Mouse (Mus musculus) intestine, embryonic 16.5 days (tissue): Measurements from ENCODE around the gene Gm37240. TPM values are rescaled to one million over a fixed set of nuclear protein-coding genes. Genes with fewer than 3 reads are reported as not detected.
A peak's percentile ranks its signal among the peaks of the same experiment; 100 is the strongest.

Source experiments
- ATAC-seq: fragments of 200-750 bp; cut with Nextera tagmentation; 2 replicates; pipeline ENCODE4 v1.8.0; 2017; ENCODE audit warnings: moderate TSS enrichment, moderate library complexity
- H3K27ac ChIP-seq: fragments of 300-500 bp; sonication (generic); 2 replicates; pipeline ENCODE4 v1.5.1; 2014; ENCODE audit warnings: mild to moderate bottlenecking, low read length
- H3K27me3 ChIP-seq: fragments of 300-500 bp; sonication (generic); replicated peaks from 2 replicates; pipeline ENCODE4 v1.6.1; 2014; ENCODE audit warnings: low read length, control low read depth, mixed read lengths; ENCODE audit not compliant: control insufficient read depth, insufficient read depth
- H3K36me3 ChIP-seq: fragments of 300-500 bp; sonication (generic); 2 replicates; pipeline ENCODE4 v1.6.1; 2014; ENCODE audit warnings: low read length, control low read depth; ENCODE audit not compliant: control insufficient read depth, insufficient read depth
- H3K4me1 ChIP-seq: fragments of 300-500 bp; sonication (generic); 2 replicates; pipeline ENCODE4 v1.6.1; 2014; ENCODE audit warnings: low read length, control low read depth, mixed read lengths; ENCODE audit not compliant: control insufficient read depth, insufficient read depth
- H3K4me2 ChIP-seq: fragments of 300-500 bp; sonication (generic); 2 replicates; pipeline ENCODE4 v1.6.1; 2014; ENCODE audit warnings: low read depth, low read length, control low read depth
- H3K4me3 ChIP-seq: fragments of 300-500 bp; sonication (generic); 2 replicates; pipeline ENCODE4 v1.5.1; 2014; ENCODE audit warnings: mild to moderate bottlenecking, low read length
- H3K9ac ChIP-seq: fragments of 300-500 bp; sonication (generic); 2 replicates; pipeline ENCODE4 v1.6.1; 2014; ENCODE audit warnings: low read depth, low read length
- H3K9me3 ChIP-seq: fragments of 300-500 bp; sonication (generic); 2 replicates; pipeline ENCODE4 v1.6.1; 2016; ENCODE audit warnings: low read length, control low read depth; ENCODE audit not compliant: control insufficient read depth
- WGBS: fragments of 180-500 bp; shearing (Covaris S2); extraction: QIAGEN DNeasy Blood & Tissue Kit; methylation state at CpG from one replicate; pipeline ENCODE4 v1.1.7; 2014; 5-methylcytosine and 5-hydroxymethylcytosine counted together
- polyA plus RNA-seq: library from polyadenylated mRNA; unstranded; fragments of >200 nt; fragmentation: Nextera tagmentation; extraction: Ambion mirVana; gene quantifications from 2 replicates; pipeline ENCODE4 v1.2.1, GENCODE M21; 2015

Gm37240 gene
- polyA plus RNA-seq: 6.5 and 6.8 TPM in 2 replicates

GRCm38 (mm10) chr3:85887239-85887827, at the start of gene Gm37240, which contains the start of gene Glt28d2:
Gm37240 (minus strand) TSS chr3:85887518.
Glt28d2 (minus strand) TSS chr3:85887516.
- WGBS: under 1% methylated on average over 48 of the region's 48 CpGs
- Histone ChIP-seq H3K4me3 (peak within 1 kb of the TSS; percentile 63), H3K9me3 (no peaks in the 10 kb centered on the region), H3K9ac (peak within 1 kb of the TSS; percentile 74), H3K4me2 (peak within 1 kb of the TSS; percentile 93), H3K27ac (peak within 1 kb of the TSS; percentile 75), H3K27me3 (no peaks in the 10 kb centered on the region), H3K4me1 (peaks cover 10% of the 10 kb centered on the region), H3K36me3 (no peaks in the 10 kb centered on the region)
- ATAC-seq: peak; percentile 95

DNA sequence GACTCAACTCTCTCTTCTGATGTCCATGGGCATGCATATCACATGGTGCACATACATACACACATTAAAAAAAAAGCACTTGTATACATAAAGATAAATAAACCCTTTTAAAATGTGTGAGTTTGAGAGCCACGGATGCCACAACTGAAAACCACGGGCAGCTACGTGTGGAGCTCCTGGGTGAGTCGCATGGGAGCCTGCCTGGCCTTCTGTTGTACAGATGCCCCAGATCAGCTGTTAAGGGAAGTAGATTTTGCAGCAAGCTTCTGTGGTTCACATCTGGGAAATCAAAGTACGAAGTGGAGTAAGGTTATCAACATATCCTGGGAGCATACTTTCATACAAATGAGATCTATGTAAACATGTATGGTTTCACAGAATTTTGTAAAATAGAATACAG, 46.3 kb upstream of the Gm37240 start:
- H3K4me2 ChIP-seq: no peak overlapping the region
- no peak overlapping the region for H3K9ac ChIP-seq
- H3K4me3 ChIP-seq: no peak overlapping the region
- H3K4me1 ChIP-seq: no peaks in the 10 kb centered on the region
- H3K9me3 ChIP-seq: no peaks in the 10 kb centered on the region
- no peaks in the 10 kb centered on the region for H3K27me3 ChIP-seq
- 82% methylated on average over 5 of the region's 5 CpGs for WGBS
- no peak for ATAC-seq
- no peak overlapping the region for H3K27ac ChIP-seq
- H3K36me3 ChIP-seq: no peaks in the 10 kb centered on the region

DNA sequence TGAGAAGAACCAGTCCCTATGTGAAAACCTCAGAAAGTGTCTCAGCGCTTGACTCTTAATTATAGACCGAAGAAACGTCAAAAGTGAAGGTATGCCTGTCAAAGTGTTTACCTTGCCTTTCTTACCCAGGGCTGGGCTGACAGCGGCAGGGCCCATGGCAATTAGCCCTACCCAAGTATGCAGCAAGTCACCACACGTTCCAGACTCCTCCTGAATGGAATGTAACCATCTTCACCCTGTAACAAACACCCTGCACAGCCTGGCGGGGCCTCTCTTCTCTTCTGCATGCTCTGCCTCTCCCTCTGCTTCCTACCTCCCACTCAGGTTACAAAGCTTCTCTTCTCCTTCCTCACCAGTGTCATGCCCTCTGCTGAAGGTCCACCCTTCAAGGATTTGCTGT, 44.5 kb upstream of the Gm37240 start:
- Histone ChIP-seq H3K27me3 (no peaks in the 10 kb centered on the region), H3K9ac (no peak overlapping the region), H3K4me1 (no peaks in the 10 kb centered on the region), H3K9me3 (no peaks in the 10 kb centered on the region), H3K4me3 (no peak overlapping the region), H3K36me3 (no peaks in the 10 kb centered on the region), H3K4me2 (no peak overlapping the region), H3K27ac (no peak overlapping the region)
- ATAC-seq: no peak
- WGBS: 64% methylated on average over 6 of the region's 6 CpGs

DNA sequence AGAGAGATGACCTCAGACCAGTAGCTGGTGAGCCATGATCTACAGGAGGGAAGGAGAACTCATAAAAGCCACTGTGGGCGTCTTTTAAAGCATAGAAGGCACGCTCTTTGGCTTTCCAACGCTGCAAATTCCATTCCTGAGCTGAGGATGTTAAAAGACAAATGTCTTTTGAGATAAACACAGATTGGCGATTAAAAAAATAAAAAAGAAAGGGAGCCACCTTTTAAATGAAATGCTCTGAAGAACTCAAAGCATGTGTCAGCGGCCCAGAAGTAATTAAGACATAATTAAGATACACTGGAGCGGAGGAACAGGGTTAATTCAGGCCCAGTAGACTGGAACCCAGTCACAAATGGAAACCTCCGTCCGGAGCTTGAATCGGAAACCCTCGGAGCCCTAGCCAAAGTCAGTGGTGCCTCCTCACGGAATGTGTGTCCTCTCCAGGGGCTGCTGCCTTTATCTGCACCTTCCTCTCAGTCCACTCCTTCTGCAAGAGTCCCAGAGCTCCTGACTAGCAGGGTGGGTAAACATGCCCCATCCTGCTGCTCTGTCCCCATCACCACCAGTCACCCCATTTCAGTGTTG, 43.4 kb upstream of the Gm37240 start:
- Histone ChIP-seq H3K4me2 (no peak overlapping the region), H3K4me1 (no peaks in the 10 kb centered on the region), H3K9ac (no peak overlapping the region), H3K27me3 (no peaks in the 10 kb centered on the region), H3K9me3 (no peaks in the 10 kb centered on the region), H3K27ac (no peak overlapping the region), H3K36me3 (no peaks in the 10 kb centered on the region), H3K4me3 (no peak overlapping the region)
- WGBS: 82% methylated on average over 11 of the region's 11 CpGs
- ATAC-seq: no peak

- H3K4me2 ChIP-seq: no peak overlapping the region
- WGBS: 82% methylated on average over 5 of the region's 5 CpGs
- no peaks in the 10 kb centered on the region for H3K36me3 ChIP-seq
- no peak overlapping the region for H3K4me3 ChIP-seq
- H3K27ac ChIP-seq: no peak overlapping the region
- no peak overlapping the region for H3K9ac ChIP-seq
- H3K9me3 ChIP-seq: no peaks in the 10 kb centered on the region
- H3K4me1 ChIP-seq: no peaks in the 10 kb centered on the region
- ATAC-seq: no peak
- no peaks in the 10 kb centered on the region for H3K27me3 ChIP-seq
These were observed 42.4 kb upstream of the Gm37240 start for GRCm38 (mm10) chr3:85929711-85930110.

- Histone ChIP-seq H3K4me2 (no peak overlapping the region), H3K4me3 (no peak overlapping the region), H3K4me1 (no peaks in the 10 kb centered on the region), H3K36me3 (no peaks in the 10 kb centered on the region), H3K27me3 (no peaks in the 10 kb centered on the region), H3K9me3 (no peaks in the 10 kb centered on the region), H3K9ac (no peak overlapping the region), H3K27ac (no peak overlapping the region)
- ATAC-seq: no peak
- WGBS: 76% methylated on average over 5 of the region's 5 CpGs
These were observed 40.9 kb upstream of the Gm37240 start for GRCm38 (mm10) chr3:85928140-85928611.

GRCm38 (mm10) chr3:85927296-85927695, 40.0 kb upstream of the Gm37240 start:
- 74% methylated on average over 9 of the region's 9 CpGs for WGBS
- Histone ChIP-seq H3K36me3 (no peaks in the 10 kb centered on the region), H3K4me2 (no peak overlapping the region), H3K9me3 (no peaks in the 10 kb centered on the region), H3K4me3 (no peak overlapping the region), H3K27ac (no peak overlapping the region), H3K4me1 (no peaks in the 10 kb centered on the region), H3K9ac (no peak overlapping the region), H3K27me3 (no peaks in the 10 kb centered on the region)
- ATAC-seq: no peak

GRCm38 (mm10) chr3:85923954-85924945, 36.9 kb upstream of the Gm37240 start:
- Histone ChIP-seq H3K4me1 (no peaks in the 10 kb centered on the region), H3K4me2 (0 out of 2 replicates have a peak overlapping the region, but pooled peaks have one; percentile 30), H3K27me3 (no peaks in the 10 kb centered on the region), H3K27ac (no peak overlapping the region), H3K4me3 (no peak overlapping the region), H3K9ac (no peak overlapping the region), H3K9me3 (no peaks in the 10 kb centered on the region), H3K36me3 (no peaks in the 10 kb centered on the region)
- 41% methylated on average over 18 of the region's 18 CpGs for WGBS
- peak; percentile 62 for ATAC-seq

- Histone ChIP-seq H3K36me3 (no peaks in the 10 kb centered on the region), H3K27ac (no peak overlapping the region), H3K4me3 (no peak overlapping the region), H3K4me1 (no peaks in the 10 kb centered on the region), H3K9ac (no peak overlapping the region), H3K9me3 (no peaks in the 10 kb centered on the region), H3K27me3 (no peaks in the 10 kb centered on the region), H3K4me2 (no peak overlapping the region)
- no peak for ATAC-seq
- WGBS: 80% methylated on average over 8 of the region's 8 CpGs
These were observed 36.0 kb upstream of the Gm37240 start for GRCm38 (mm10) chr3:85923343-85923742.
